ENCODE assay signal across 8 mouse cellular contexts in genomic region chr7:15945211-15945610, GRCm38 (mm10). TPM values are rescaled to one million over a fixed set of nuclear protein-coding genes. Genes with fewer than 3 reads are reported as not detected.
A peak's percentile ranks its signal among the peaks of the same experiment; 100 is the strongest.
DNase-seq lines count a peak whose midpoint lies in the region; ATAC-seq lines count a peak whose summit lies in the region.

No protein-coding gene starts in this region.

- peak overlapping the region; percentile 71 for H3K4me2 ChIP-seq in kidney, embryonic 15.5 days
- peak overlapping the region; percentile 90 for H3K4me2 ChIP-seq in hindbrain, embryonic 14.5 days (replicated peaks)
- H3K4me2 ChIP-seq in midbrain, embryonic 15.5 days: peak overlapping the region; percentile 78

- peak overlapping the region; percentile 90 for H3K4me3 ChIP-seq in kidney, embryonic 15.5 days (replicated peaks)
- H3K4me3 ChIP-seq in embryonic facial prominence, embryonic 10.5 days: peak overlapping the region; percentile 82
- H3K4me3 ChIP-seq in hindbrain, embryonic 14.5 days (replicated peaks; ENCODE audit: low read length): peak overlapping the region; percentile 59
- peak overlapping the region; percentile 75 for H3K4me3 ChIP-seq in midbrain, embryonic 15.5 days

- WGBS in kidney, embryonic 15.5 days: 5% methylated on average over 8 of the region's 8 CpGs
- WGBS in embryonic facial prominence, embryonic 10.5 days: 8% methylated on average over 8 of the region's 8 CpGs
- 10% methylated on average over 8 of the region's 8 CpGs for WGBS in hindbrain, embryonic 14.5 days
- WGBS in midbrain, embryonic 15.5 days: 7% methylated on average over 8 of the region's 8 CpGs

- no peak for DNase-seq in kidney, adult 9 months
- DNase-seq in embryonic facial prominence, embryonic 10.5 days (ENCODE audit: low spot score): no peak
- DNase-seq in hindbrain, embryonic 14.5 days (ENCODE audit: low spot score): no peak
- no peak for DNase-seq in frontal cortex, postnatal 36 days (ENCODE audit: low spot score in 2 of 2)
- DNase-seq in Muller cell, postnatal 12 days (ENCODE audit: inconsistent ontology term): no peak
- DNase-seq in urinary bladder, postnatal 4 days (ENCODE audit: low spot score in 2 of 2): no peak

- H3K36me3 ChIP-seq in kidney, embryonic 15.5 days: peaks cover 52% of the 10 kb centered on the region
- peaks cover 49% of the 10 kb centered on the region for H3K36me3 ChIP-seq in embryonic facial prominence, embryonic 10.5 days (replicated peaks)
- H3K36me3 ChIP-seq in hindbrain, embryonic 14.5 days (replicated peaks; ENCODE audit: control insufficient read depth, insufficient read depth): peaks cover 42% of the 10 kb centered on the region
- H3K36me3 ChIP-seq in midbrain, embryonic 15.5 days (replicated peaks): peaks cover 25% of the 10 kb centered on the region

- no peaks in the 10 kb centered on the region for H3K9me3 ChIP-seq in kidney, embryonic 15.5 days (replicated peaks)
- no peaks in the 10 kb centered on the region for H3K9me3 ChIP-seq in embryonic facial prominence, embryonic 10.5 days
- H3K9me3 ChIP-seq in hindbrain, embryonic 14.5 days (ENCODE audit: control insufficient read depth, low read length): no peaks in the 10 kb centered on the region
- no peaks in the 10 kb centered on the region for H3K9me3 ChIP-seq in midbrain, embryonic 15.5 days

- peak overlapping the region; percentile 98; the same call in 1 of the 2 replicates for H3K27ac ChIP-seq in kidney, embryonic 15.5 days
- H3K27ac ChIP-seq in embryonic facial prominence, embryonic 10.5 days (replicated peaks): peak overlapping the region; percentile 95
- peak overlapping the region; percentile 96 for H3K27ac ChIP-seq in hindbrain, embryonic 14.5 days
- H3K27ac ChIP-seq in midbrain, embryonic 15.5 days: peak overlapping the region; percentile 97; the same call in 1 of the 2 replicates

- H3K4me1 ChIP-seq in kidney, embryonic 15.5 days: peaks cover 32% of the 10 kb centered on the region
- peaks cover 32% of the 10 kb centered on the region for H3K4me1 ChIP-seq in embryonic facial prominence, embryonic 10.5 days
- H3K4me1 ChIP-seq in hindbrain, embryonic 14.5 days (replicated peaks; ENCODE audit: control insufficient read depth, insufficient read depth, low read length): peaks cover 7% of the 10 kb centered on the region; the same call in 1 of the 2 replicates
- peaks cover 25% of the 10 kb centered on the region for H3K4me1 ChIP-seq in midbrain, embryonic 15.5 days

- no peak for ATAC-seq in kidney, embryonic 15.5 days (replicated peaks; ENCODE audit: low FRiP score)
- no peak for ATAC-seq in hindbrain, embryonic 14.5 days (ENCODE audit: low FRiP score)
- ATAC-seq in midbrain, embryonic 15.5 days (replicated peaks): no peak

- no peaks in the 10 kb centered on the region for H3K27me3 ChIP-seq in kidney, embryonic 15.5 days
- no peaks in the 10 kb centered on the region for H3K27me3 ChIP-seq in embryonic facial prominence, embryonic 10.5 days (replicated peaks; ENCODE audit: low read depth, poor library complexity, severe bottlenecking)
- H3K27me3 ChIP-seq in hindbrain, embryonic 14.5 days (ENCODE audit: control insufficient read depth, insufficient read depth, low read length): no peaks in the 10 kb centered on the region
- no peaks in the 10 kb centered on the region for H3K27me3 ChIP-seq in midbrain, embryonic 15.5 days (replicated peaks)

- H3K9ac ChIP-seq in kidney, embryonic 15.5 days: peak overlapping the region; percentile 85
- H3K9ac ChIP-seq in hindbrain, embryonic 14.5 days: peak overlapping the region; percentile 68
- peak overlapping the region; percentile 78 for H3K9ac ChIP-seq in midbrain, embryonic 15.5 days

RNA-seq across cellular contexts. Expression of gene Nop53, which starts 0.7 kb away (rescaled TPM):
- 194 and 195 TPM in 2 replicates for polyA plus RNA-seq in kidney, embryonic 15.5 days (2015; fragmentation: Nextera tagmentation; extraction: Ambion mirVana)
- polyA plus RNA-seq in embryonic facial prominence, embryonic 10.5 days (2016; fragmentation: Nextera tagmentation; extraction: Ambion mirVana): 180 and 185 TPM in 2 replicates
- polyA plus RNA-seq in hindbrain, embryonic 14.5 days (2014; fragmentation: Nextera tagmentation; extraction: Ambion mirVana): 113 and 114 TPM in 2 replicates
- polyA plus RNA-seq in midbrain, embryonic 15.5 days (2015; fragmentation: Nextera tagmentation; extraction: Ambion mirVana): 114 and 126 TPM in 2 replicates

RNA-seq across cellular contexts. Expression of gene Ehd2, which starts 22.2 kb away (rescaled TPM):
- polyA plus RNA-seq in kidney, embryonic 15.5 days (2015; fragmentation: Nextera tagmentation; extraction: Ambion mirVana): 39.4 and 39.5 TPM in 2 replicates
- polyA plus RNA-seq in embryonic facial prominence, embryonic 10.5 days (2016; fragmentation: Nextera tagmentation; extraction: Ambion mirVana): 11.6 and 13.8 TPM in 2 replicates
- 5.6 and 6.6 TPM in 2 replicates for polyA plus RNA-seq in hindbrain, embryonic 14.5 days (2014; fragmentation: Nextera tagmentation; extraction: Ambion mirVana)
- polyA plus RNA-seq in midbrain, embryonic 15.5 days (2015; fragmentation: Nextera tagmentation; extraction: Ambion mirVana): 4.6 and 5.8 TPM in 2 replicates

RNA-seq across cellular contexts. Expression of gene Selenow, which starts 23.0 kb away (rescaled TPM):
- polyA plus RNA-seq in kidney, embryonic 15.5 days (2015; fragmentation: Nextera tagmentation; extraction: Ambion mirVana): 745 and 748 TPM in 2 replicates
- polyA plus RNA-seq in embryonic facial prominence, embryonic 10.5 days (2016; fragmentation: Nextera tagmentation; extraction: Ambion mirVana): 756 and 839 TPM in 2 replicates
- 1,554 and 1,615 TPM in 2 replicates for polyA plus RNA-seq in hindbrain, embryonic 14.5 days (2014; fragmentation: Nextera tagmentation; extraction: Ambion mirVana)
- polyA plus RNA-seq in midbrain, embryonic 15.5 days (2015; fragmentation: Nextera tagmentation; extraction: Ambion mirVana): 1,365 and 1,414 TPM in 2 replicates
